Mouse (Mus musculus) urinary bladder, adult 18-20 months (tissue): ENCODE data around the gene Svs1.

Experiments used
- DNase-seq, 2 experiments: peaks; one replicate each; pipeline ENCODE4 v3.0.0; 2022; ENCODE audit warnings: low spot score in 2 of 2, mixed read lengths in 2 of 2

Svs1 gene

DNA sequence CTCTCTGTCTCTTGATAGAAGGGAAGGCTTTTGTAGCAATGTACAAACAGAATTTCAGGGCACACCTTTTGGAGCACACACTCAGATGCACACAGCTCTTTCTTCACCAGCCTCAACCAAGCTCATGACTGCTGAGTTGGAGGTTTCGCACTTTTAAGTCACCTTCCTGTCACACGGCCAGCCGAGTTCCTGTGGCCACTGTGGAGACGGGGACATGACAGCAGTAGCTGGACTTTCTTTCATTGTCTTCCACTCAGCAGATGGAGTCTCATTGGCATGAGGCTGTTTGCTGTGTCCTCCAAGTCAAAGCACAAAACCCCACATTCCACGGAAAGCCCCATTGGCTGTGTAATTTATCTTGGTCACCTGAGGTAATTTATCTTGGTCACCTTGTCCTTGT, 24.5 kb downstream of the Svs1 start:
- no peak for DNase-seq

DNA sequence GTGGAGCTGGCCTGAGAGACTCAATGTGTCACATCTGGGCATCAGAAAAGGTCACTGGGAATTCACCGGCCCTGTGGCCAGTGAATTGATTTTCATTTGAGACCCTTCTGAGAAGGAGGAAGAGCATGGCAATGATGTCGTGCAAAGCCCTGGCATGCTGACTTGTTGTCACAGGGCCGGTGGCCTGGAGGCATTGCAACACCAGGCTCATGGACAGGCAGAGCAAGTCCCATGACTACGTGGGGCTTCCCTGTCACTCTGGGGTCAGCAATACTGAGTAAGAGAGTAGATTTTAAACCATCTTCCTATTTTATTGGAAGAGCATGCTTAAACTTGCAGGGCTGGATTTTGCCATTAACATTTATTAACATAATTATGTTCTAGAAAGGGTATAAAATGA, 26.4 kb downstream of the Svs1 start:
- DNase-seq = no peak

DNA sequence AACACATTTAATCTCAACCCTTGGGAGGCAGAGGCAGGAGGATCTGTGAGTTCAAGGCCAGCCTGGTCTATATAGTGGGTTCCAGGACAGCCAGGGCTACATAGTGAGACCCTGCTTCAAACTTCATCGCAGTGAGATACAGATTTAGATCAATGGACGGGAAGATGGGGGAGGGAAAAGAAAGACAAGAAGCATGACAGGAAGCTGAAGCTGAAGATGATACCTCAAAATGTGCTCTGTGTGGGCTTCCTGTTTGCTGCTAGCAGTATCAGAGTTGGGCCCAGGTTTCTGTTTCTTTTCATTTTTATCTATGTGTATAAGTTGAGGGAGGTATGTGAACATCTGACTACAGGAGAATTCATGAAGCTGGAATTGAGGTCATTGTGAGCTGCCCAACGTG, 26.8 kb downstream of the Svs1 start:
- no peak for DNase-seq

DNA sequence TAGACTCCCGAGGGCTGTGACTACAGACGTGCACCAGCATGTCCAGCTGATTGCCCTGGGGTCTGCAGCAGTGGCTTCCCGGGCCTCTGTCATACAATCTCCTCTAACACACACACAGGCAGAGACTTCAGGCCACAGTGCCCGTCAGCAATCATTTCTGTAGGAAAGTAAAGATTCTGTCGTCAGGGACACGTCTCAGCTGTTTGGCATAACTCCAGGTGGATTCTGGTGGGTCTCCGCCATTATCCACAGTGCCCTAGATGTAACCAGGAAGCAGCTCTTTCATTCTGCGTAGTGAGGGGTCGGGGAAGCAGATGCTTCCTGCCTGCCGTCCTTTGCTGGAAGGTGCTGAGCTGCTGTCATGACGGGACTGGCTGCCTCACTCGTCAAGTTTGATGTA, 30.5 kb downstream of the Svs1 start:
- no peak for DNase-seq

GRCm38 (mm10) chr6:49019341-49019740, 32.7 kb downstream of the Svs1 start:
- no peak for DNase-seq

GRCm38 (mm10) chr6:49021141-49022012, 34.7 kb downstream of the Svs1 start:
- DNase-seq = no peak

- DNase-seq = no peak
These were observed 35.7 kb downstream of the Svs1 start for GRCm38 (mm10) chr6:49022384-49022783.

GRCm38 (mm10) chr6:49023315-49023714, 36.7 kb downstream of the Svs1 start:
- DNase-seq = no peak

DNA sequence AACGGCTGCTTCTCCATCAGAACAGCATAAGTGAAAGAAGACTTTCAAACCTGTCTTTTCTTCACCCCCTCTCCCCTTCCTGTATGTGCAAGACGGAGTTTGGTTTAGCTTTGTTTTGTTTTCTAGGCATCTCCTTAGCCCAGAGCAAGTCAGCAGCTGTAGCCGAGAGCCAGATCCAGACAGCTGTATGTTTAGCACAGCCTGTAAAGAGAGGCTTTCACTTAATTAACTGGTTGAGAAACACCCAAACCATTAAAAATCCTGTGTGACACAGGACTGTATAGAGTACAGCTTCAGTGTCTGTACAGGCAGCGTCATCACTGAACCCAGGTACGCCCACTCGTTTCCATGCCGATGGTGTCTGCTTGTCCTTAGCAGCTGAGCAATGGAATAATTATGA, 38.6 kb downstream of the Svs1 start:
- DNase-seq = no peak

- DNase-seq = no peak
These were observed 39.8 kb downstream of the Svs1 start for GRCm38 (mm10) chr6:49026496-49026895.

DNA sequence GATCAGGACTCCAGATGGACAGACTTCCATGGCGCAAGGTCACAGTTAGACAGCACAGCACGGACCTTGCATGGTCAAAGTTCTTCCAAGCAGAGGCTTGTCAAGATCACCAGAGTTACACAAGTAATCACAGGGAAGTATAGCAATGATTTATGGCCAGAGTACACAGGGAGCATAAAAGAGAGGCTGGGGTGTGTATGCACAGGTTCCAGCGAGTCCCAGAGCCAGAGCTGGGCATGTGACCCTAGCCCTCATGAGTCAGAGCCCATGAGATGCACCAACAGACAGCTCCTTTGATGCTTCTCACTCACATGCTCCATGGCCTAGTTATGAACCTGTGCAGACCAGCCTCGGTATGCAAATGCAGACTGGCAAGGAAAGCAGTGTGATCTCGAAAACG, 41.4 kb downstream of the Svs1 start:
- peak in 1 of 2 experiments; percentile 70 for DNase-seq

DNA sequence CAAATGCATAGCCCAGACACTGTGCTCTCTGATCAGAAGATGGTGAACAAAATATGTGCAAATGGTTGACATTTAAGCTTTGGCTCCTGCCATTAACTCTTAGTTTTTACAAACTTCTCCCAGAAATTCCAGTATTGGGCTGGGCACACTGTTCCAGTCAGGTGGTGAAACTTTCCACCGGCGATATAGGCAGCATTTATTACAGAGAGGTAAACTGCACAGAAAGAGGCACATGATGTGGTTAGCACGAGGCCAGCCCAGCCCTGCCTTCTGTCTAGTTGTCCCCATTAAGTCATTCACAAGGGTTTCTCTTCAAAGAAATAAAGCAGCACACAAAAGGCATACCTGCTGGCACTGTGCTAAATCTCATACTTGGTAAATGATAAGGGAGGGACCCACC, 42.0 kb downstream of the Svs1 start:
- no peak for DNase-seq

DNA sequence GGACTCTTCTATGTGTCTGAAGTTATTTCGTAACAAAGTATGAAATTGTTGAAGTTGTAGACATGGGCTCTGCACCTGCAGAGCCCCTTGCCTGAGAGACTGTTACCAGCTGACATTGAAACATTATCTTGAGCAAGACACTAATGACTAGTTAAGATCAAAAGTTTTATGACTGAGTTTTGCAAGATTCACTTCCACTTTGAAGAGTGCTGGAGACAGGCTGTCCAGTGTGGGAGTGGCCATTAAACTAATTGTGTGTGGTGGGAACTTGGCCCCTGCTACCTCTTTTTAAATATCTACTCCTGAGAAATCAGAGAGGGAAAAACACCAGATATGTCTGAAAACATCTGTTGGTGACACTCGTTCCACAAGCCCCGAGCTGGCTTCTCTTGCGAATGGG, 44.6 kb downstream of the Svs1 start:
- DNase-seq = no peak

GRCm38 (mm10) chr6:49032783-49033182, 46.1 kb downstream of the Svs1 start:
- DNase-seq = no peak

- peak in 1 of 2 experiments; percentile 33 for DNase-seq
These were observed 49.9 kb downstream of the Svs1 start, which contains the start of gene Gpnmb for GRCm38 (mm10) chr6:49036275-49037267. TSS of gene Gpnmb (plus strand) at chr6:49036546.

- no peak for DNase-seq
These were observed 50.6 kb downstream of the Svs1 start for GRCm38 (mm10) chr6:49037268-49037662.

DNA sequence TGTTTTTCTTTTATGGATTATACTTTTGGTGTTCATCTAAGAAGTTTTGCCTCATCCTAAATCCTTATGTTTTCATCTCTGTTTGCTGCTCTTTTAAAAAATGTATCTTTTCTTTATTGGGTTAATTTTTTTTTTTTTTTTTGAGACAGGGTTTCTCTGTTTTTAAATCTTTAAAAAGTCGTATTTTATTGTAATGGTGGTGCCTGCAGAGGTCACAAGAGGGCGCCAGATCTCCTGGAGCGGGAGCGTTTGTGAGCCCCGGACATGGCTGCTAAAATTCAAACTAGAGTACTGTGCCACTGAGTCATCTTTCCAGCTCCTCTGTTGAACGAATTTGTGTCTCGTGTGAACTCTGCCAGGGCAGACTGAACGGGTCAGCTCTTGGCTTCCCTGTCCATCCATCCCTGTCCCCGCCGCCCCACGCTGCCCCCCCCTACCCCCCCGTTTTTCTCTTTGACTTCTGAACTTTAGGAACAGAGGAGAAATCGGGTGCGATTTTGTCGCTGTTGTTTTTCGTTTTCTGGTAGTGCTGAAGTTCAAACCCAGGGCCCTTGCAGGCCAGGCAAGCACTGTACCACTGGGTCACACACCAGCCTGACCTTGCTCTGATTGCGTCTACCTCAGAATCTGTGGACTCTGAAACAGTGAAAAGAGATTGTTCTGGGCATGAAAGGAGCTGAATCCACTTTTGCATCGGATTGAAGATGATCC, 53.0 kb downstream of the Svs1 start:
- DNase-seq = peak in 1 of 2 experiments; percentile 48
